Mouse (Mus musculus) lung, adult 2 months (tissue): ENCODE measurements around the gene Cpvl.

Experiments used
- CTCF ChIP-seq: fragments of 200-500 bp; IDR thresholded peaks from 2 replicates; pipeline ENCODE4 v1.5.1; 2011; ENCODE audit warnings: mild to moderate bottlenecking, low read length, control low read depth; ENCODE audit not compliant: insufficient read depth
- POLR2A ChIP-seq: fragments of 200-500 bp; IDR thresholded peaks from 2 replicates; pipeline ENCODE4 v1.6.1; 2011; ENCODE audit warnings: low read depth, mild to moderate bottlenecking, control low read depth, low read length, borderline replicate concordance; ENCODE audit errors: extremely low read depth

- TF ChIP-seq CTCF (no peak), POLR2A (no peak)
Observed at GRCm38 (mm10) chr6:53995519-53995918, 17.0 kb upstream of the Cpvl start.
